Mouse (Mus musculus) stomach, embryonic 14.5 days (tissue): ENCODE measurements around the gene Gdap1l1. TPM values are rescaled to one million over a fixed set of nuclear protein-coding genes. Genes with fewer than 3 reads are reported as not detected.
"Not testable (repeated sequence)": the region's sequence is repeated elsewhere in the genome, so short reads cannot be mapped to it uniquely, and the experiment has no call there.

ENCODE experiments used
- ATAC-seq: fragments of 200-750 bp; cut with Nextera tagmentation; 2 replicates; pipeline ENCODE4 v1.8.0; 2017; ENCODE audit warnings: low read depth, moderate TSS enrichment; ENCODE audit not compliant: insufficient number of reproducible peaks, insufficient read depth, low FRiP score
- H3K27ac ChIP-seq: fragments of 300-500 bp; sonication (generic); 2 replicates; pipeline ENCODE4 v1.5.1; 2014; ENCODE audit warnings: mild to moderate bottlenecking, low read length, moderate library complexity, mixed read lengths
- H3K27me3 ChIP-seq: fragments of 300-500 bp; sonication (generic); 2 replicates; pipeline ENCODE4 v1.6.1; 2014; ENCODE audit warnings: low read length, control low read depth, mixed read lengths; ENCODE audit not compliant: control insufficient read depth, insufficient read depth
- H3K36me3 ChIP-seq: fragments of 300-500 bp; sonication (generic); 2 replicates; pipeline ENCODE4 v1.6.1; 2014; ENCODE audit warnings: mild to moderate bottlenecking, control low read depth, low read length, moderate library complexity, mixed read lengths; ENCODE audit not compliant: control insufficient read depth, insufficient read depth
- H3K4me1 ChIP-seq: fragments of 300-500 bp; sonication (generic); 2 replicates; pipeline ENCODE4 v1.6.1; 2014; ENCODE audit warnings: low read length, control low read depth, mixed read lengths; ENCODE audit not compliant: control insufficient read depth, insufficient read depth
- H3K4me2 ChIP-seq: fragments of 300-500 bp; sonication (generic); replicated peaks from 2 replicates; pipeline ENCODE4 v1.6.1; 2014; ENCODE audit warnings: low read depth, low read length, control low read depth
- H3K4me3 ChIP-seq: fragments of 300-500 bp; sonication (generic); 2 replicates; pipeline ENCODE4 v1.5.1; 2014; ENCODE audit warnings: low read depth, low read length, control low read depth
- H3K9ac ChIP-seq: fragments of 300-500 bp; sonication (generic); replicated peaks from 2 replicates; pipeline ENCODE4 v1.6.1; 2014; ENCODE audit warnings: low read depth, mild to moderate bottlenecking, control low read depth, low read length, moderate library complexity, mixed read lengths
- H3K9me3 ChIP-seq: fragments of 300-500 bp; sonication (generic); 2 replicates; pipeline ENCODE4 v1.6.1; 2016; ENCODE audit warnings: low read depth, low read length, control low read depth; ENCODE audit not compliant: control insufficient read depth
- WGBS: fragments of 180-500 bp; shearing (Covaris S2); extraction: QIAGEN DNeasy Blood & Tissue Kit; methylation state at CpG from one replicate; pipeline ENCODE4 v1.1.7; 2014; 5-methylcytosine and 5-hydroxymethylcytosine counted together
- polyA plus RNA-seq: library from polyadenylated mRNA; unstranded; fragments of >200 nt; fragmentation: Nextera tagmentation; extraction: Ambion mirVana; gene quantifications from 2 replicates; pipeline ENCODE4 v1.2.1, GENCODE M21; 2014

Gene Gdap1l1
- polyA plus RNA-seq, 1 experiment from 2014 or later = 8.4 TPM

GRCm38 (mm10) chr2:163399222-163399621, 39.1 kb upstream of the Gdap1l1 start:
- no peak overlapping the region for H3K27ac ChIP-seq
- ATAC-seq = no peak

GRCm38 (mm10) chr2:163401221-163401620, 37.1 kb upstream of the Gdap1l1 start:
- Histone ChIP-seq H3K4me1 (peaks cover 7% of the 10 kb centered on the region; the same call in 1 of the 2 replicates), H3K36me3 (peaks cover 8% of the 10 kb centered on the region; the same call in 1 of the 2 replicates), H3K27ac (no peak overlapping the region), H3K9me3 (no peaks in the 10 kb centered on the region), H3K9ac (no peak overlapping the region), H3K4me3 (no peak overlapping the region), H3K27me3 (no peaks in the 10 kb centered on the region), H3K4me2 (no peak overlapping the region)
- no peak for ATAC-seq
- WGBS = 10% methylated on average over 8 of the region's 8 CpGs

More at GRCm38 (mm10) chr2:163399222-163399621, 39.1 kb upstream of the Gdap1l1 start:
- Histone ChIP-seq H3K4me2 (no peak overlapping the region), H3K9ac (no peak overlapping the region), H3K27me3 (no peaks in the 10 kb centered on the region), H3K4me1 (peaks cover 7% of the 10 kb centered on the region; the same call in 1 of the 2 replicates), H3K9me3 (no peaks in the 10 kb centered on the region), H3K36me3 (no peaks in the 10 kb centered on the region), H3K4me3 (no peak overlapping the region)
- 74% methylated on average over 8 of the region's 8 CpGs for WGBS

- ATAC-seq = no peak
- Histone ChIP-seq H3K4me3 (no peak overlapping the region), H3K4me2 (no peak overlapping the region), H3K9me3 (no peaks in the 10 kb centered on the region), H3K9ac (no peak overlapping the region), H3K27me3 (no peaks in the 10 kb centered on the region), H3K27ac (no peak overlapping the region), H3K4me1 (no peaks in the 10 kb centered on the region), H3K36me3 (peaks cover 27% of the 10 kb centered on the region)
- WGBS = 71% methylated on average over 8 of the region's 8 CpGs
Observed at GRCm38 (mm10) chr2:163404037-163404815, 34.0 kb upstream of the Gdap1l1 start.

GRCm38 (mm10) chr2:163410211-163410610, 28.1 kb upstream of the Gdap1l1 start:
- ATAC-seq = no peak
- Histone ChIP-seq H3K36me3 (peaks cover 54% of the 10 kb centered on the region), H3K4me3 (no peak overlapping the region)

GRCm38 (mm10) chr2:163411344-163411743, 26.9 kb upstream of the Gdap1l1 start:
- H3K4me2 ChIP-seq, H3K27me3 ChIP-seq, ATAC-seq, H3K4me1 ChIP-seq, H3K4me3 ChIP-seq, H3K9me3 ChIP-seq, H3K27ac ChIP-seq, H3K9ac ChIP-seq: not testable (repeated sequence)
- H3K36me3 ChIP-seq = peaks cover 52% of the 10 kb centered on the region
- 91% methylated on average over 3 of the region's 3 CpGs for WGBS

More at GRCm38 (mm10) chr2:163410211-163410610, 28.1 kb upstream of the Gdap1l1 start:
- Histone ChIP-seq H3K9ac (no peak overlapping the region), H3K27me3 (no peaks in the 10 kb centered on the region), H3K9me3 (no peaks in the 10 kb centered on the region), H3K27ac (no peak overlapping the region), H3K4me1 (no peaks in the 10 kb centered on the region), H3K4me2 (no peak overlapping the region)
- 94% methylated on average over 3 of the region's 3 CpGs for WGBS

GRCm38 (mm10) chr2:163411840-163412239, 26.4 kb upstream of the Gdap1l1 start:
- H3K36me3 ChIP-seq = peaks cover 52% of the 10 kb centered on the region
- 93% methylated on average over 4 of the region's 4 CpGs for WGBS

GRCm38 (mm10) chr2:163412419-163412818, 25.9 kb upstream of the Gdap1l1 start:
- H3K4me3 ChIP-seq = no peak overlapping the region
- 99% methylated on average over 4 of the region's 4 CpGs for WGBS
- no peak overlapping the region for H3K9ac ChIP-seq
- peaks cover 48% of the 10 kb centered on the region for H3K36me3 ChIP-seq
- H3K9me3 ChIP-seq = no peaks in the 10 kb centered on the region
- H3K4me1 ChIP-seq = no peaks in the 10 kb centered on the region
- ATAC-seq = no peak
- H3K27me3 ChIP-seq = no peaks in the 10 kb centered on the region
- no peak overlapping the region for H3K27ac ChIP-seq
- no peak overlapping the region for H3K4me2 ChIP-seq

More at GRCm38 (mm10) chr2:163411840-163412239, 26.4 kb upstream of the Gdap1l1 start:
- no peak overlapping the region for H3K4me3 ChIP-seq
- no peaks in the 10 kb centered on the region for H3K4me1 ChIP-seq
- H3K4me2 ChIP-seq = no peak overlapping the region
- no peaks in the 10 kb centered on the region for H3K9me3 ChIP-seq
- H3K27ac ChIP-seq = no peak overlapping the region
- ATAC-seq = no peak
- H3K9ac ChIP-seq = no peak overlapping the region
- H3K27me3 ChIP-seq = no peaks in the 10 kb centered on the region

- no peak overlapping the region for H3K4me2 ChIP-seq
- H3K9me3 ChIP-seq = no peaks in the 10 kb centered on the region
- H3K27ac ChIP-seq = no peak overlapping the region
- H3K27me3 ChIP-seq = no peaks in the 10 kb centered on the region
- ATAC-seq = no peak
- peaks cover 3% of the 10 kb centered on the region for H3K4me1 ChIP-seq
- H3K36me3 ChIP-seq = peaks cover 46% of the 10 kb centered on the region
- H3K4me3 ChIP-seq = no peak overlapping the region
- H3K9ac ChIP-seq = no peak overlapping the region
- 88% methylated on average over 9 of the region's 9 CpGs for WGBS
Observed at GRCm38 (mm10) chr2:163412846-163413590, 25.3 kb upstream of the Gdap1l1 start.
